Mouse (Mus musculus): ENCODE measurements at regions not wholly inside any gene's neighbourhood (a gene's known extent, or its start where the extent isn't known, plus 50 kb on each side); places are given as distances from the start of the nearest gene placed in this dataset.

DNA sequence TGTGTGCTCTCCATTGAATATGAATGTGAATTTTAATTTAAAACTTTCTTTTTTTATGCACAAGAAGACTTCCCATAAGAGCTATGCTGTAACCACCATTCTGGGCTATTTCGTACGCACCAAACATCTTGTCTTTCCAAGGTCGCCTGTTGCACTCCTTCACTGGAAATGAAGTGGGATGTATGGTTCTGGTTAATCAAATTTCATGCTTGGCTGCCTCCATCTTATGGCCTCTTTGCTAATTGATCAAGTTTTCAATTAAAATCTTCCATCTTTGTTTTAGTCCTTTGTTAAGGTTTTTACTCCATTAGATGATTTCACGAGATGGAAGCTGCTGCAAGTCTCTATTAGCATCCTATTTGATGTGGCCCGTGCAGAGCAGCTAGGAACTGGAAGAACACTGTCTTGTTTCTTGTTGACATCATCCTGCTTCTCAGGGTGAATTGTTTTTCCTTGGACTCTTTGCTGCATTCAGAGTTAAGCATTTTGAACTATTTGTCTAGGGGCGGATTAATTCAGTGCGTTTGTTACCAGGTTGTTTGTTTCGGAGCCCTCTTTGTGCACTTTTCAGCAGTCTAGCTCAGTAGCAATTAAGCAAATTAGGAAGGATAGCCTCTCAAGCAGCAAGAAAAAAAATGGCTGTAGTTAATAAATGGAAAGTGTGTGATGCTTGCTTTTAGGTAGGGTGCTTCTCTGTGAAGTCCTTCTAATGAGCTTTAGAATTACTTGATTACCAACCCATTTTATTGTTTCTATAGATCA, 147.4 kb upstream of the Alcam start:
- Histone ChIP-seq H3K27me3 (ENCODE audit: control insufficient read depth, insufficient read depth, low read depth, low read length) (no peaks in the 10 kb centered on the region), H3K9ac (ENCODE audit: low read length) (no peak overlapping the region), H3K4me3 (ENCODE audit: low read length) (no peak overlapping the region), H3K4me1 (replicated peaks; ENCODE audit: control insufficient read depth, insufficient read depth, low read length) (peaks cover 7% of the 10 kb centered on the region; the same call in 1 of the 2 replicates), H3K4me2 (ENCODE audit: low read depth, low read length) (no peak overlapping the region), H3K27ac (ENCODE audit: low read length) (no peak overlapping the region), H3K9me3 (ENCODE audit: control insufficient read depth, low read length) (no peaks in the 10 kb centered on the region), H3K36me3 (ENCODE audit: control insufficient read depth, insufficient read depth, low read length) (no peaks in the 10 kb centered on the region)
- no peak for ATAC-seq (ENCODE audit: low read depth)
- 87% methylated on average over 8 of the region's 8 CpGs for WGBS

- no peak overlapping the region for H3K4me3 ChIP-seq (ENCODE audit: low read length)
- no peak overlapping the region for H3K27ac ChIP-seq (ENCODE audit: low read length)
- peak; percentile 94 for ATAC-seq (ENCODE audit: low read depth)
- peaks cover 7% of the 10 kb centered on the region; the same call in 1 of the 2 replicates for H3K4me1 ChIP-seq (replicated peaks; ENCODE audit: control insufficient read depth, insufficient read depth, low read length)
- WGBS, result 21% methylated on average over 1 of the region's 1 CpGs
- H3K4me2 ChIP-seq (ENCODE audit: low read depth, low read length), result no peak overlapping the region
- no peaks in the 10 kb centered on the region for H3K9me3 ChIP-seq (ENCODE audit: control insufficient read depth, low read length)
- H3K27me3 ChIP-seq (ENCODE audit: control insufficient read depth, insufficient read depth, low read depth, low read length), result no peaks in the 10 kb centered on the region
- no peaks in the 10 kb centered on the region for H3K36me3 ChIP-seq (ENCODE audit: control insufficient read depth, insufficient read depth, low read length)
- H3K9ac ChIP-seq (ENCODE audit: low read length), result no peak overlapping the region
Measured at GRCm38 (mm10) chr16:52598232-52598631, 144.4 kb upstream of the Alcam start.

DNA sequence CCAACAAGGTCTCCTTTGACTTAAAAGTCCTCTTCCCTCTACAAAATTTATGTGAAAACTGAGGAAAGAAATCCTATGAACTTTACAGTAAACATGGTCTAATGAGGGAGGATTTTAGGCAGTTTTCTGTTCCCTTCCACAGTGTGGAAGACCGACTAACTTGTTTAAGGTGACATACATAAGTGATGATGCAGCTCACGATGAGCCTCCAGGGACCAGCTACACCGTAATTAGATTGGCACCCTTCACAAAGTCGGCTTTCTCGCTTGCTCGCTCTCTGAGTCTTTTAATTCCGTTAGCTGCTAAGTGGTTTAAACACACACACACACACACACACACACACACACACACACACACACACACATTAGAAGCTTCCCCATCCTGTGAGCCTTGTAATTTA, 143.3 kb upstream of the Alcam start:
- no peaks in the 10 kb centered on the region for H3K27me3 ChIP-seq (ENCODE audit: control insufficient read depth, insufficient read depth, low read depth, low read length)
- no peak for ATAC-seq (ENCODE audit: low read depth)
- H3K4me1 ChIP-seq (replicated peaks; ENCODE audit: control insufficient read depth, insufficient read depth, low read length), result peaks cover 7% of the 10 kb centered on the region; the same call in 1 of the 2 replicates
- H3K27ac ChIP-seq (ENCODE audit: low read length), result no peak overlapping the region
- H3K36me3 ChIP-seq (ENCODE audit: control insufficient read depth, insufficient read depth, low read length), result no peaks in the 10 kb centered on the region
- H3K9me3 ChIP-seq (ENCODE audit: control insufficient read depth, low read length), result no peaks in the 10 kb centered on the region
- no peak overlapping the region for H3K4me2 ChIP-seq (ENCODE audit: low read depth, low read length)
- no peak overlapping the region for H3K9ac ChIP-seq (ENCODE audit: low read length)
- WGBS, result 80% methylated on average over 7 of the region's 7 CpGs
- H3K4me3 ChIP-seq (ENCODE audit: low read length), result no peak overlapping the region

- no peaks in the 10 kb centered on the region for H3K9me3 ChIP-seq (ENCODE audit: control insufficient read depth, low read length)
- no peak overlapping the region for H3K4me3 ChIP-seq (ENCODE audit: low read length)
- H3K27ac ChIP-seq (ENCODE audit: low read length), result no peak overlapping the region
- H3K36me3 ChIP-seq (ENCODE audit: control insufficient read depth, insufficient read depth, low read length), result no peaks in the 10 kb centered on the region
- no peak overlapping the region for H3K4me2 ChIP-seq (ENCODE audit: low read depth, low read length)
- no peaks in the 10 kb centered on the region for H3K27me3 ChIP-seq (ENCODE audit: control insufficient read depth, insufficient read depth, low read depth, low read length)
- H3K4me1 ChIP-seq (replicated peaks; ENCODE audit: control insufficient read depth, insufficient read depth, low read length), result no peaks in the 10 kb centered on the region
- no peak overlapping the region for H3K9ac ChIP-seq (ENCODE audit: low read length)
- peak; percentile 77 for ATAC-seq (ENCODE audit: low read depth)
- WGBS, result 21% methylated on average over 1 of the region's 1 CpGs
Measured at GRCm38 (mm10) chr16:52588291-52588781, 134.5 kb upstream of the Alcam start.

GRCm38 (mm10) chr16:52569078-52569477, 115.2 kb upstream of the Alcam start:
- no peak overlapping the region for H3K4me3 ChIP-seq (ENCODE audit: low read length)
- 69% methylated on average over 2 of the region's 2 CpGs for WGBS
- H3K4me2 ChIP-seq (ENCODE audit: low read depth, low read length), result no peak overlapping the region
- H3K9me3 ChIP-seq (ENCODE audit: control insufficient read depth, low read length), result no peaks in the 10 kb centered on the region
- no peak overlapping the region for H3K9ac ChIP-seq (ENCODE audit: low read length)
- no peak for ATAC-seq (ENCODE audit: low read depth)
- H3K27me3 ChIP-seq (ENCODE audit: control insufficient read depth, insufficient read depth, low read depth, low read length), result no peaks in the 10 kb centered on the region
- H3K36me3 ChIP-seq (ENCODE audit: control insufficient read depth, insufficient read depth, low read length), result no peaks in the 10 kb centered on the region
- H3K27ac ChIP-seq (ENCODE audit: low read length), result no peak overlapping the region
- H3K4me1 ChIP-seq (replicated peaks; ENCODE audit: control insufficient read depth, insufficient read depth, low read length), result no peaks in the 10 kb centered on the region

DNA sequence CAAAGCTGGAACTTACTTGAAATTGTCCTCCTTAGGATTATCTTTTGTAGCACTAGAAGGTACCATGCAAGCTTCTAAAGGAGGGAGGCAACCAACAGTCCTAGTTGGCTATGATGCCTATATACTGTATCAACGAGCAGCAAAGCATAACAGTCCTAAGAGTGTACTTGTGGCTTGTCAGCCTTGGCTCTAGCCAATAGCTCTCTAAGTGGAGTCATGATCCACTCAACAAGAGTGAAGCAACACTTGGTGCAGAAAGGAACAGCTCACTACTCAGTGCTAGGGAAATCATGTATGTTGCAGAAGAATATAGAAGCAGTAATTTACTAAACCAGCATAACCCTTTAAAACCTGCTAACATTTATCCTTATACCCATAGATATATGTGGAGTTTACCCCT, 82.4 kb upstream of the Alcam start:
- no peak overlapping the region for H3K9ac ChIP-seq (ENCODE audit: low read length)
- no peaks in the 10 kb centered on the region for H3K36me3 ChIP-seq (ENCODE audit: control insufficient read depth, insufficient read depth, low read length)
- ATAC-seq (ENCODE audit: low read depth), result no peak
- H3K27ac ChIP-seq (ENCODE audit: low read length), result no peak overlapping the region
- whole genome bisulfite sequencing, result 90% methylated on average over 1 of the region's 1 CpGs
- no peaks in the 10 kb centered on the region for H3K9me3 ChIP-seq (ENCODE audit: control insufficient read depth, low read length)
- H3K27me3 ChIP-seq (ENCODE audit: control insufficient read depth, insufficient read depth, low read depth, low read length), result no peaks in the 10 kb centered on the region
- H3K4me3 ChIP-seq (ENCODE audit: low read length), result no peak overlapping the region
- H3K4me1 ChIP-seq (replicated peaks; ENCODE audit: control insufficient read depth, insufficient read depth, low read length), result no peaks in the 10 kb centered on the region
- H3K4me2 ChIP-seq (ENCODE audit: low read depth, low read length), result no peak overlapping the region

DNA sequence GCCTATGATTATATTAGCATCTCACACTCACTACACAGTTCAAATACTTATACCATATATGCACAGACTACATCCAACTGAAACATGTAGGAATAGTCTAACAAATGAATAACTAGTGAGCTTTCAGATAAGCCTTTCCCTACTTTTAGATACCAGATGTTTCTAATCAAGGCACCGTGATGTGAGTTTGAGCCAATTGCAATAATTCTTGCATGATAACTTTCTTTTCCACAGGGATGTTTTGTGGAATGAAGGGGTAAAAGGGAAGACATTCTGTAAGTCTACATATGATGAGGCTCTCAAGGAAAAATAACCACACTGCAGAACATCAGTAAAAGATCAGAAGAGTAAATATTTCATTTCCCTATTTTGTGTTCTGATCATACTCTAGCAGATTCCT, 80.7 kb upstream of the Alcam start:
- Histone ChIP-seq H3K27me3 (ENCODE audit: control insufficient read depth, insufficient read depth, low read depth, low read length) (no peaks in the 10 kb centered on the region), H3K9ac (ENCODE audit: low read length) (no peak overlapping the region), H3K4me1 (replicated peaks; ENCODE audit: control insufficient read depth, insufficient read depth, low read length) (no peaks in the 10 kb centered on the region), H3K4me2 (ENCODE audit: low read depth, low read length) (no peak overlapping the region), H3K4me3 (ENCODE audit: low read length) (no peak overlapping the region), H3K9me3 (ENCODE audit: control insufficient read depth, low read length) (no peaks in the 10 kb centered on the region), H3K36me3 (ENCODE audit: control insufficient read depth, insufficient read depth, low read length) (no peaks in the 10 kb centered on the region), H3K27ac (ENCODE audit: low read length) (no peak overlapping the region)
- WGBS, result 42% methylated on average over 1 of the region's 1 CpGs
- no peak for ATAC-seq (ENCODE audit: low read depth)

DNA sequence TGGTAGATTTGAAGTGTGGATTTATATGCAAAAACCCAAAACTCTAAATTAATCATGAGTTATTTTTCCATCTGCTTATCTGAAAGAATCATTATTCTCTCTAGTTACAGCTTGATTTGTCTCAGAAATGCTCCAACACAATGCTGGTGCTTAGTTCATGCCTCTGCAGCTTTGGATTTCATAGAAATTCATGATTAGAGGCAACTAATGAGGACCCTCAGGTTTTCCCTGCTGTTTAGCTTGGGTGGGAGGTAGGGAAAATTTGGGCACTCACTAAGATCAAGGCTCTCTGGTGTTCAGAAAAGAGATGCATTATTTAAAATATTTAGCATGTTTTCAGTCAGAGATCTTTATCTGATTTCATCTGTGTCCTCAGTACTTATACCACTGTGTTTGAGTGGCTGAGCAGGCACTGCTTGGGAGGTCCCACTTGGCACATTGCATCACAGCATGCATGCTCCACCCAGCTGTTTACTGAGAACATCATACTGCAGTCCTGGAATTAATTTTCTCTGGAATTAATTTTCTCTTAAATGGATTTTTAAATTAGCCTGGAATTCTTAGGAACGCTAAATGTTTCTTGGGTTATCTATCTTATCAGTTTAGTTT, 78.7 kb upstream of the Alcam start:
- no peaks in the 10 kb centered on the region for H3K4me1 ChIP-seq (replicated peaks; ENCODE audit: control insufficient read depth, insufficient read depth, low read length)
- 66% methylated on average over 1 of the region's 1 CpGs for WGBS
- ATAC-seq (ENCODE audit: low read depth), result no peak; the same call in 1 of the 2 replicates
- no peak overlapping the region for H3K4me3 ChIP-seq (ENCODE audit: low read length)
- H3K27me3 ChIP-seq (ENCODE audit: control insufficient read depth, insufficient read depth, low read depth, low read length), result no peaks in the 10 kb centered on the region
- H3K36me3 ChIP-seq (ENCODE audit: control insufficient read depth, insufficient read depth, low read length), result no peaks in the 10 kb centered on the region
- no peaks in the 10 kb centered on the region for H3K9me3 ChIP-seq (ENCODE audit: control insufficient read depth, low read length)
- H3K9ac ChIP-seq (ENCODE audit: low read length), result no peak overlapping the region
- no peak overlapping the region for H3K27ac ChIP-seq (ENCODE audit: low read length)
- no peak overlapping the region for H3K4me2 ChIP-seq (ENCODE audit: low read depth, low read length)

DNA sequence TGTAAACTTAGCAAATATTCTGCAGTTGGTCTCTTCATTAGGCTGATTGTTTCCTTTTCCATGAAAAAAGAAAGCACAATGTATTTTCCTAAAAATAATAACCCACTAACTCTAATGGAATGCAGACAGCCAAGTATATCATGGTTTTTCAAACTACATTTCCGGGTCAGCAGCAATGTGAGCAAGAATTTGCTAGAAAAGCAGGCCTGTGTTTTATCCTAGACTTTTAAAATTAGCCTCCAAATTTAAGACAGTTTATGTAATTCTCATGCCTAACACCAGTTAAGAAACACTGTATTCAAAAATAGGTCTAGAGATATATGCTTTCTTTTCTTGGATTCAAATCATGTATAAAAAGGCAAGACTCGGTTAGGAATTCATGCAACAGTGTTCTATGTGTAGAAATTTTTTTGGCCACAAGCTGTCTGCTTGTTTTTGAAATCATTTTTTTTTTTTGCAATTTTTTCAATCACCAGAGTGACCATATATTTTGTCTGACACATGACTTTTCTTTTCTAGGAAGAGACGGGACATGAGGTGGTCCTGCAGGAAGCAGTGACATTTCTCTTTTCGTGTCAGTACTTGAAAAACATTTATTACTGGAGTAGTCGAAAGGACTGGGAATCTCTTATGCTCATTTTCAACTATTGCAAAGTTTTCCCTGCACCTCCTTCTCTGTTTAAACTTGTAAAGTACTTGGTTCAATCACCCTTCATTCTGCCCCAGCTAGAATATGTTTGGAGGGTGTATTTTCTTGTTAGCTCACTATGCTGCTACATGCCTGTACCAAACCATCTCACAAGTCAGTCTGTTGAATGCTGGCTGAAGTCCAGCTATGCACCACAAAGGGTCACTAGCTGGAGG, 59.9 kb upstream of the Alcam start:
- no peak overlapping the region for H3K4me2 ChIP-seq (ENCODE audit: low read depth, low read length)
- H3K4me1 ChIP-seq (replicated peaks; ENCODE audit: control insufficient read depth, insufficient read depth, low read length), result peaks cover 4% of the 10 kb centered on the region
- H3K4me3 ChIP-seq (ENCODE audit: low read length), result no peak overlapping the region
- H3K9me3 ChIP-seq (ENCODE audit: control insufficient read depth, low read length), result no peaks in the 10 kb centered on the region
- WGBS, result 55% methylated on average over 5 of the region's 5 CpGs
- H3K9ac ChIP-seq (ENCODE audit: low read length), result no peak overlapping the region
- no peak for ATAC-seq (ENCODE audit: low read depth)
- no peaks in the 10 kb centered on the region for H3K36me3 ChIP-seq (ENCODE audit: control insufficient read depth, insufficient read depth, low read length)
- no peaks in the 10 kb centered on the region for H3K27me3 ChIP-seq (ENCODE audit: control insufficient read depth, insufficient read depth, low read depth, low read length)
- H3K27ac ChIP-seq (ENCODE audit: low read length), result no peak overlapping the region
